Mouse (Mus musculus): ENCODE results near the gene Itih2.

- TF ChIP-seq MAX (IDR thresholded peaks at IDR 0.05; ENCODE audit: low read length) = no peak
- no peak for TF ChIP-seq ZC3H11A (IDR thresholded peaks at IDR 0.05; ENCODE audit: low read depth, low read length)
- TF ChIP-seq GABPA (IDR thresholded peaks at IDR 0.05; ENCODE audit: low read depth, low read length) = no peak
- no peak for TF ChIP-seq POLR2A (IDR thresholded peaks at IDR 0.05; ENCODE audit: control insufficient read depth in 1 of 2, insufficient read depth in 1 of 2, low read depth in 1 of 2, low read length in 2 of 2, poor library complexity in 1 of 2)
- no peak for TF ChIP-seq EP300 (IDR thresholded peaks at IDR 0.05; ENCODE audit: low read depth in 1 of 2, low read length in 2 of 2)
- no peak for TF ChIP-seq ETS1 (IDR thresholded peaks at IDR 0.05; ENCODE audit: low read depth, low read length)
- no peak for TF ChIP-seq TAL1 (IDR thresholded peaks at IDR 0.05; ENCODE audit: low read length)
- TF ChIP-seq CTCF (IDR thresholded peaks at IDR 0.05 in 2 of 3, conservative IDR thresholded peaks at IDR 0.05 in 1 of 3; ENCODE audit: control insufficient read depth in 1 of 3, insufficient read depth in 1 of 3, low read depth in 2 of 3, low read length in 3 of 3, poor library complexity in 1 of 3, severe bottlenecking in 1 of 3) = no peak
- TF ChIP-seq MEF2A (IDR thresholded peaks at IDR 0.05; ENCODE audit: extremely low read depth, insufficient replicate concordance, low read depth, low read length, poor library complexity, severe bottlenecking) = no peak
- no peak for TF ChIP-seq GATA1 (IDR thresholded peaks at IDR 0.05; ENCODE audit: low read depth, low read length)
Observed at GRCm38 (mm10) chr2:10147176-10147575, 16.0 kb upstream of the Itih2 start.

Data from MEL (cell line).